Mouse (Mus musculus) lung, postnatal 25 days (tissue): ENCODE results near the gene Gm42957.
"Not testable (repeated sequence)": the region's sequence is repeated elsewhere in the genome, so short reads cannot be mapped to it uniquely, and the experiment has no call there.

Source experiments
- DNase-seq: peaks from one replicate; pipeline ENCODE4 v3.0.0; 2022; ENCODE audit warnings: low spot score

Gm42957 gene

DNA sequence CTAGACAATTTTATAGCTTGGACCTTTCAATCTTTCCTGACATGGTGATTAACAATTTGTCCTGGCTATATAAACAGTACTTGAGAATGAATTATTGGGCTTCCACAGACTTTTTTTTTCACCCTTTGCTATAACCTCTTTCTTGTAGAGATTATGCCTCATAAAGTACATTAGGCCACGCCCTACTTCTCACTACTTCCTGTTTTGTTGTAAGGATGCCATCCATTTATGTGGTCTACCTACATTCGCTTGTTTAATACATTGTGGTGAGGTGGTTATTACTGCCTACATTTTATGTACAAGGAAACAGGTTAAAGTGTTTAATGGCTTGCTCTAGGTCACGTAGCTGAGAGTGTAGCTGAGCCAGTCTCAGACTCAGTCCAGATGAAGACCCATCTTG lies 39.9 kb downstream of the Gm42957 start:
- no peak for DNase-seq

GRCm38 (mm10) chr3:96675690-96676089 lies 40.4 kb downstream of the Gm42957 start:
- no peak for DNase-seq

- DNase-seq, result no peak
Measured at GRCm38 (mm10) chr3:96678456-96678855, 43.2 kb downstream of the Gm42957 start.

DNA sequence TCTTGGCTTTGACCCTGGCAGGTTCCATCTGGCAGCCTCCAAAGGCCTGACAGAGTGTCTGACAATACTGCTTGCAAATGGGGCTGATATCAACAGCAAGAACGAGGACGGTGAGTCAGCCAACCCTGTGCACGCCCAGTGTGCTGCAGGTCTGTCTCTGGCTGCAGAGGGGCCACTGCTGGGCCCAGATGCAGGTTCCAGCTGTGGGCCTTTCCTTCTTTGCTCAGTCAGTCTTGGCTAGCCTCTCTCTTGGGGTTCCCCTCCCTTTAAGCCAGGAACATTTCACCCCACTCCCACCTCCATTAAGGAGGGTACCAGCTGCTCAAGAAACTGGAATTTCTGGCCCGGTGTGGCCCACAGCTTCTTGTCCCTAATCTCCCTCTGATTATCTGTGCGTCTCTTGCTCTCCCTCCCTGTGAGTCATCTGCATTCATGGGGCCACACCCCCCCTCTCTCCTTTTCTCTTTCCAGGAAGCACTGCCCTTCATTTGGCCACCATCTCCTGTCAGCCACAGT lies 43.9 kb downstream of the Gm42957 start:
- no peak for DNase-seq

GRCm38 (mm10) chr3:96680269-96680956 lies 45.1 kb downstream of the Gm42957 start:
- no peak for DNase-seq

GRCm38 (mm10) chr3:96683496-96683895 lies 48.2 kb downstream of the Gm42957 start:
- DNase-seq, result no peak

DNA sequence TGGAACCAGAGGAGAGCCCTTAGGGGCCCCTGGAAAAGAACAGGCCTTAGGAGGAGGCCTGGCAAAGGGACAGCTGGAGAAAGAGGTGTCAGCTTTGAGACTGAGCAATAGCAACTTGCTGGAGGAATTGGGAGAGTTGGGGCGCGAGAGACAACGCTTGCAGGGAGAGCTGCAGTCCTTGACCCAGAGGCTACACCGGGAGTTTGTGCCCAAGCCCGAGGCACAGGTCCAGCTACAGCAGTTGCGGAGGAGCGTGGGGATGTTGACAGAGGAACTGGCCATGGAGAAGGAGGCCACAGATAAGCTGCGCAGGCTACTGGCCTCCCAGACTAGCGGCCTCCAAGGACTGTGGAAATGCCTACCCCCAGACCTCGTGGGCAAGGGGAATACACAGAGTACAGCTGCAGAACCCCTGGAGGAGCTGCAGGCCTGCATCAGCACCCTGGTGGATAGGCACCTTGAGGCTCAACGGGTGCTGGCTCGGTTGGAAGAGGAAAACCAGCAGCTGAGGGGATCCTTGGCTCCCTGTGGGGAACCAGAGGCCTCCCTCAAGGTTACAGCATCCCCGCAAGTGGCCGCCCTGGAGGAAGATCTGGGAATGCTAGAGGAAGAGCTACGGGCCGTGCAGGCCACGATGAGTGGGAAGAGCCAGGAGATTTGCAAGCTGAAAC lies 49.0 kb downstream of the Gm42957 start:
- DNase-seq, result no peak

GRCm38 (mm10) chr3:96684822-96685156 lies 49.5 kb downstream of the Gm42957 start:
- DNase-seq, result no peak

DNA sequence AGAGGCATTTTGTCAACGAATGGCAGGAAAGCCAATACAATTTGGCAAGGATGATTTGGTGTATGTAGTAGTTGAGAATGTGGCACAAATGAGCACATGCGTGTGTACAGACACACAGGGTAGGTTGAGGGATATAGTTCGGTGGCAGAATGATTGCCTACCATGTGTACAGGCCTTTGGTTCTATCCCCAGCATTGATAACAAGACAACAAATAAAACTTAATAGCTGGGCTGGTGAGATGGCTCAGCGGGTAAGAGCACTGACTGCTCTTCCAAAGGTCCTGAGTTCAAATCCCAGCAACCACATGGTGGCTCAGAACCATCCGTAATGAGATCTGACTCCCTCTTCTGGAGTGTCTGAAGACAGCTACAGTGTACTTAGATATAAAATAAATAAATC lies 50.8 kb downstream of the Gm42957 start:
- DNase-seq, result not testable (repeated sequence)

GRCm38 (mm10) chr3:96688854-96689253 lies 53.6 kb downstream of the Gm42957 start:
- DNase-seq, result no peak

DNA sequence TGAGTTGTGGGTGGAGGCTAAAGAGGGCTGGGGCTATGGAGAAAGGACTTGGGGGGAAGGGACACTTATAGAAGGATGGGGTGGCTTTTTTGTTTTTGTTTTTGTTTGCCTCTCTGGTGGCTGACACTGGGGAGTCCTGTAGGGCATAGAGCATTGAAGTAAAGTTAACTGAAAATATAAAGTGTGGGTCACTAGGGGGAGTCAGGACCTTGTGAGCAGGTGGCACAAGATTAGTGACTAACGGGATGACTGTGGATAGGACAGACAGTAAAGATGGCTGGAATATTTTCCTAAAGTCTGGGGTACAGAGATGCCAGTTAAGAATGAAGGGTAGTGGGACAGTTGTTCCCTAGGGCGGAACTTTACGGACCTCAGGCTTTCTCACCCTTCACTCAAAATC lies 55.0 kb downstream of the Gm42957 start:
- no peak for DNase-seq

DNA sequence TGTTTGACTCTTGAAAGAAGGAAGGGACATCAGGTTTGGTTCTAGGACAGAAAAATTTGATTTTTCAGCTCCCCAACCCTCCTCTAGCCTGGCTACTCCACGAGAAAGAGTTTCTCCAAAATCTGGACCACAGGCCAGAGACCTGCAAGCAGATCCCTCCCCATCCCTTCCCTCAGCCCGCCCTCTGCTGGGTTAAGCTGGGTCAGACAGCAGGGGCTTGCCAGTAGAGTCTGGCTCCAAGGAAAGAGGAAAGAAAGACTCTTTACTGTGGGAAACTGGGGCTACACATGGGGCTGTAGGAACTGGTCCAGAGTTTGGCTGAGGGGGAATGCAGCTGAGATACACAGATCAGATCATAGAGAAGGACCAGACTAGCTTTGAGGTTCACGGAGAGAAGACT lies 57.2 kb downstream of the Gm42957 start:
- no peak for DNase-seq

DNA sequence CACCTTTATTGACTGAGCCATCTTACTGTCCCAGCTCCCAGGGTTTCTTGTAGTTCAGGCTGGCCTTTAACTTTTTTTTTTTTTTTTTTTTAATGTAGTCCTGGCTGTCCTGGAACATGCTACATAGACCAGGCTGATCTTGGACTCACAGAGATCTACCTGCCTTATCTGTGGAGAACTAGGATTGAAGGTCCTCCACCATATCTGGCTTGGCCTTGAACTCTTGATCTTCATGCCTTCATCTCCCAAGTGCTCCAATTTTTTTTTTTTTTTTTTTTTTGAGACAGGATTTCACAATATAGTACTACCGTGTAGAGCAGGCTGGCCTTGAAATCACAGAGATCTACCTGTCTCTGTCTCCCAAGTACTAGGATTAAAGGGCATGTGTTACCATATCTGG lies 58.3 kb downstream of the Gm42957 start:
- no peak for DNase-seq

DNA sequence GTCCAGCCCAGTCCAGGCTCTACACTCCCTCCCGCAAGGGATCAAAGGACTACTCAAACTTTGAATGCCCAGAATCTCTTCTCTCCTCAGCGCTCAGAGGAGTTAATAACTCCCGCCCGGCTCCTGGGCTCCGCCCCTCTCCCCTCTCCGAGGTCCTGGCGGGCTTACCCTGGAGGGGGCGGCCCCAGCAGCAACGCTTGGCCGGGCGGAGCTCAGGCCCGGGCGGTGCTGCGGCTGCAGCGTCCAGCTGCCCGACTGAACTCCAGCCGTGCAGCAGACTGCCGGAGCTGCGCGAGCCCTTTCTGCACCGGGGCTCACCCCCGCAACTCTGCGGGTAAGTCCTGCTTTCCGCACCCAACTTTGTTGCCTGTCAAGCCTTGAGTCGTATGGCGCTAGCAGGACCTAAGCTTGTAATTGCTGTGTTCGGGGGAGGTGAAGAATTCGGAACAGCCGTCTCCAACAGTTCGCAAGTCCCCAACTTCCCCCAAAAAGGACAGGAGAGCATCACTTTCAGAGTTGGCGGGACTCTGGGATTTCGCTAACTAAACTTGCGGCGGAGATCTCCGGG lies 61.0 kb downstream of the Gm42957 start, which contains the start of gene Pias3:
Gene Pias3, plus strand, starts transcription at position 187 of the 568 bp plus-strand sequence.
- DNase-seq, result peak; percentile 89

GRCm38 (mm10) chr3:96696766-96697732 lies 61.8 kb downstream of the Gm42957 start:
- peak; percentile 92 for DNase-seq

DNA sequence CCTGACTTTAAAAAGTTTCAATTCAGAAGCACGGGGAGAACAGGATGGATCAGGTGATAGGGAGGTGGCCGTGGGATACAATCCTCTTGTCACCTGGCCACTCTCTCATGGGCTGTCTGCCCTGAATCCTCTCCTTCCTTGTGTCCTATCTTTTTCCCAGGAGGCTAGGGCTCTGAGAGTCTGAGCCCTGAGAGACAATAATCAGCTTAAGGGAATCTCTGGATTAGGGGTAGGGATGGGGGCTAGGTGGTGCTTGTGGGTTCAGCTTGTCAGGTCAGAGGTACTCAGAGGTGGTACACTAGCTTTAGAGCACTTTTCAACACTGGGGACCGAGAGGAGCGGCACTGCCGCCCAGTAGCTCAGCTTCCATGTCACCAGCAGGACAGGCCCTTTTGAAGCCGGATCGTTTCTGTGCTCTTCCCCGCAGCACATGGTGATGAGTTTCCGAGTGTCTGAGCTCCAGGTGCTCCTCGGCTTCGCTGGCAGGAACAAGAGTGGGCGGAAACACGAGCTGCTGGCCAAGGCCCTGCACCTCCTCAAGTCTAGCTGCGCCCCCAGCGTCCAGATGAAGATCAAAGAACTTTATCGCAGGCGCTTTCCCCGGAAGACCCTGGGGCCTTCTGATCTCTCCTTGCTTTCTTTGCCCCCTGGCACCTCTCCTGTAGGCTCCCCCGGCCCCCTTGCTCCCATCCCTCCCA lies 63.9 kb downstream of the Gm42957 start:
- no peak for DNase-seq

GRCm38 (mm10) chr3:96700376-96700775 lies 65.1 kb downstream of the Gm42957 start:
- no peak for DNase-seq

DNA sequence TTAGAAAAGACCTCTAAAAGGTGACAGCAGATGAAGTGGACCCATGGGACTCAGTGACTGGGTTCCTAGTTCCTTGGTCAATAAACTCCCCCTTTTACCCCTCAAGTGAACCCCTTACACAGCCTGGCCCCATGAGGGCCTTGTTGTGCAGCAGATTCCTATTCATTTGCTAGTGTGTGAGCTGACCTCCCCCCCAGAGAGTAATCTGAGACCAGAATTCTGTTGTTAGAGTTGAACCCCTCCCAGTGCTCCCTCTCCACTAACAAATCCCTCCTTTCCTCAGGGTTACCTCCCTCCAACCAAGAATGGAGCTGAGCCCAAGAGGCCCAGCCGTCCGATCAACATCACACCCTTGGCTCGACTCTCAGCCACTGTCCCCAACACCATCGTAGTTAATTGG lies 65.7 kb downstream of the Gm42957 start:
- no peak for DNase-seq
